Mouse (Mus musculus): ENCODE data around the gene Rif1. TPM values are rescaled to one million over a fixed set of nuclear protein-coding genes. Genes with fewer than 3 reads are reported as not detected.
"Not testable (repeated sequence)": the region's sequence is repeated elsewhere in the genome, so short reads cannot be mapped to it uniquely, and the experiment has no call there.

The Rif1 gene
- polyA plus RNA-seq, 1 experiment from 2014 or later: 17.3 TPM

DNA sequence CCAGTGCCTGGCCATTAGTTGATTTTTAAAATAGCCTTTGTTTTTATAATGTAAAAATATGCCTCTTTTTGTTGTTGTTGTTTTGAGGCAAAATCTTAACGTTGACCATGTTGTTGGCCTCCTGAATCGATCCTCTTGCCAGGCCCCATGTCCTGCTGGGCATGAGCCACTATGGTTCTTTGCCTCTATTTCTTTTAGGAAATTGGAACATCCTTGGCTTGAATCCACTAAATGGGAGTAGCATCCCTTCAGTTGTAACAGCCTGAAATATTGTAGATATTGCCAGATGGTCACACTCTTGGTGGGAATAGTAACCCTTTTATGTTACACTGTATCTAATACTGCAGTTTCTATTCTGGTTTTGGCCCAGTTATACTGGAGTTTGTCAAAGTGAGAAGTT lies 11.9 kb downstream of the Rif1 start:
- peaks cover 23% of the 10 kb centered on the region for H3K36me3 ChIP-seq (ENCODE audit: control insufficient read depth, insufficient read depth, low read length)

DNA sequence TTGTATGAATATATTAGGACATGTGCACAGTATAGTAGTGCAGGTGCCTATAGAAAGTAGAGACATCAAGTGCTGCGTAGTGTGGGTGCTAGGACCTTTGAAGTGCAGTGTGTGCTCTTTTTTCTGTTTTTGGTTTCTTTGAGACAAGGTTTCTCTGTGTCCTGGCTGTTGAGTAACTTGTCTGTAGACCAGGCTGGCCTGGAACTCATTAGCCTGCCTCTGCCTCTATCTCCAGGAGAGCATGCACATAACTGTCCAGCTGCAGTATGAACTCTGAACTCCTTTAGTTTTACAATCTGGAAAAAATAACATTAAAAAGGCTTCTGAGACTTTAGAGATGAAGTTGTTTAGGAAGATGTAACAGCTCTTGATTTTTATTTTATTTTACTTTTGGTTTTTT lies 41.5 kb downstream of the Rif1 start:
- no peaks in the 10 kb centered on the region for H3K4me1 ChIP-seq (ENCODE audit: control insufficient read depth, insufficient read depth, low read length)
- no peak overlapping the region for H3K4me2 ChIP-seq (ENCODE audit: low read depth, low read length)
- H3K36me3 ChIP-seq (ENCODE audit: control insufficient read depth, insufficient read depth, low read length): peaks cover 36% of the 10 kb centered on the region
- no peak overlapping the region for H3K27ac ChIP-seq (ENCODE audit: low read length)
- H3K27me3 ChIP-seq (ENCODE audit: control insufficient read depth, insufficient read depth, low read length): no peaks in the 10 kb centered on the region
- H3K4me3 ChIP-seq (replicated peaks; ENCODE audit: low read length): no peak overlapping the region
- 92% methylated on average over 1 of the region's 1 CpGs for WGBS
- H3K9me3 ChIP-seq (replicated peaks; ENCODE audit: control insufficient read depth, low read length): no peaks in the 10 kb centered on the region
- H3K9ac ChIP-seq (ENCODE audit: low read length): no peak overlapping the region
- ATAC-seq (ENCODE audit: insufficient read depth, low FRiP score): no peak

More for the DNA sequence above, 11.9 kb downstream of the Rif1 start:
- no peaks in the 10 kb centered on the region for H3K4me1 ChIP-seq (ENCODE audit: control insufficient read depth, insufficient read depth, low read length)
- H3K9me3 ChIP-seq (replicated peaks; ENCODE audit: control insufficient read depth, low read length): no peaks in the 10 kb centered on the region
- ATAC-seq (ENCODE audit: insufficient read depth, low FRiP score): no peak
- no peak overlapping the region for H3K4me2 ChIP-seq (ENCODE audit: low read depth, low read length)
- H3K4me3 ChIP-seq (replicated peaks; ENCODE audit: low read length): no peak overlapping the region
- 85% methylated on average over 2 of the region's 2 CpGs for WGBS
- no peak overlapping the region for H3K27ac ChIP-seq (ENCODE audit: low read length)
- H3K27me3 ChIP-seq (ENCODE audit: control insufficient read depth, insufficient read depth, low read length): no peaks in the 10 kb centered on the region
- H3K9ac ChIP-seq (ENCODE audit: low read length): no peak overlapping the region

DNA sequence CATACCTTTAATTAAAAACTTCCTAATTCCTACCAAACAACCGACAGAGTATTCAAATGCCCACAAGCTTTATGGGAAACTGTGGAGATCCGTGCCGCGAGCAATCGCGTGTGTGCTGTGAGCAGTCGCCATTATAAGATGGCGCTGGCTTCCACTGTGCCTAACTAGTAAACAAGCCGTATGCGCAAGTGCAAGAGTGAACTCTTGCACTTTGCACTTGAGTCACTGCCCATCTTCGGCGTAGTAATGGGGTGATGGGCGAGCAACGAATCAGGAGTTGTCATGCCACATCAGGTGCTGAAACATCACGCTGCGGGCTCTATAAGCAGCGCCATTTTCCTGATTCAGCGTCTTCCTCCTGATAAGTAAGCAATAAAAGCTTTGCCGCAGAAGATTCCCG lies 58.7 kb downstream of the Rif1 start:
- H3K4me1 ChIP-seq (ENCODE audit: control insufficient read depth, insufficient read depth, low read length); H3K4me3 ChIP-seq (replicated peaks; ENCODE audit: low read length); ATAC-seq (ENCODE audit: insufficient read depth, low FRiP score); H3K9me3 ChIP-seq (replicated peaks; ENCODE audit: control insufficient read depth, low read length); H3K27ac ChIP-seq (ENCODE audit: low read length); H3K9ac ChIP-seq (ENCODE audit: low read length); H3K4me2 ChIP-seq (ENCODE audit: low read depth, low read length); H3K27me3 ChIP-seq (ENCODE audit: control insufficient read depth, insufficient read depth, low read length): not testable (repeated sequence)
- WGBS: 97% methylated on average over 20 of the region's 20 CpGs
- peaks cover 12% of the 10 kb centered on the region for H3K36me3 ChIP-seq (ENCODE audit: control insufficient read depth, insufficient read depth, low read length)

DNA sequence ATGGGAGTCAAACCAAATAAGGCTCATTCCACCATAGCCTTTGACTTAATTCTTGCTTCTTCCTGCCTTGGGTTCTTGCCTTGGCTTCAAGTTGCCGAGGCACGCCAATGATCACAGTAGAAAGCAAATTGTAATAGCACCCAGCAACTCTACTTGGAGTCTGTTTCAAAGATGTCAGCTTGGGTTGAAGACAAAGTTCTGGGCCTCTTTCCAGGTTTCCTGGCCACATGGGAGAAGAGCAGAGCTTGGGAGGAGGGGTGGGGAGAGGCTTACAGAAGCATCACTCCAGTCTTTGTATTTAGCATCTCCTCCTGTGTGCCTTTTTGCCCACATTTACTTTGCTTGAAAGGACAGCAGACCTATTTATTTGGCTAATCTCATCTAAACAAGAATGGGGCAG lies 60.7 kb downstream of the Rif1 start:
- Histone ChIP-seq H3K9me3 (replicated peaks; ENCODE audit: control insufficient read depth, low read length) (no peaks in the 10 kb centered on the region), H3K4me1 (ENCODE audit: control insufficient read depth, insufficient read depth, low read length) (no peaks in the 10 kb centered on the region), H3K27me3 (ENCODE audit: control insufficient read depth, insufficient read depth, low read length) (no peaks in the 10 kb centered on the region), H3K36me3 (ENCODE audit: control insufficient read depth, insufficient read depth, low read length) (0 out of 2 replicates have a peak, but pooled peaks cover 6% of the 10 kb centered on the region), H3K9ac (ENCODE audit: low read length) (no peak overlapping the region), H3K4me3 (replicated peaks; ENCODE audit: low read length) (no peak overlapping the region), H3K4me2 (ENCODE audit: low read depth, low read length) (no peak overlapping the region), H3K27ac (ENCODE audit: low read length) (no peak overlapping the region)
- no peak for ATAC-seq (ENCODE audit: insufficient read depth, low FRiP score)
- WGBS: 94% methylated on average over 2 of the region's 2 CpGs

DNA sequence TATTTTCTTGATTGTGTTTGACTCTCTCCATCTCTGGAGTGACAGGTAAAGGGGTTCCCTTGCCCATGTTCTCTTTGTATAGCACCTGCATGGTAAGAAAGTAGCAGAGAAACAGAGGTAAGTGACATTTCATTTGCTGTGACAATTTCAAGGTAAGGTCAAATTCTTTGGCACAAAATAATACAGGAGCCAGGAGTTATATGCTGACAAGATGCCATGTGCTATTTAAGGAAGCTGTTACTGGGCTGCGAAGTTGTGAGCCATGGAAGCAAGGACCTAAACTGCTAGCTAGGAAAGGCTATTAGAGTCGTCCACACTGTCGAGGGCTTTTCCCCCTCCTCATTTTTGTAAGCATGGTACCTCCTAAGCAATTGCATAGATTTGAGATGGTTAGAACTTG lies 80.4 kb downstream of the Rif1 start:
- Histone ChIP-seq H3K4me1 (ENCODE audit: control insufficient read depth, insufficient read depth, low read length) (no peaks in the 10 kb centered on the region), H3K36me3 (ENCODE audit: control insufficient read depth, insufficient read depth, low read length) (no peaks in the 10 kb centered on the region), H3K27me3 (ENCODE audit: control insufficient read depth, insufficient read depth, low read length) (no peaks in the 10 kb centered on the region), H3K4me2 (ENCODE audit: low read depth, low read length) (no peak overlapping the region), H3K4me3 (replicated peaks; ENCODE audit: low read length) (no peak overlapping the region), H3K9me3 (replicated peaks; ENCODE audit: control insufficient read depth, low read length) (no peaks in the 10 kb centered on the region), H3K9ac (ENCODE audit: low read length) (no peak overlapping the region), H3K27ac (ENCODE audit: low read length) (no peak overlapping the region)
- no peak for ATAC-seq (ENCODE audit: insufficient read depth, low FRiP score)
- WGBS: 81% methylated on average over 3 of the region's 3 CpGs

DNA sequence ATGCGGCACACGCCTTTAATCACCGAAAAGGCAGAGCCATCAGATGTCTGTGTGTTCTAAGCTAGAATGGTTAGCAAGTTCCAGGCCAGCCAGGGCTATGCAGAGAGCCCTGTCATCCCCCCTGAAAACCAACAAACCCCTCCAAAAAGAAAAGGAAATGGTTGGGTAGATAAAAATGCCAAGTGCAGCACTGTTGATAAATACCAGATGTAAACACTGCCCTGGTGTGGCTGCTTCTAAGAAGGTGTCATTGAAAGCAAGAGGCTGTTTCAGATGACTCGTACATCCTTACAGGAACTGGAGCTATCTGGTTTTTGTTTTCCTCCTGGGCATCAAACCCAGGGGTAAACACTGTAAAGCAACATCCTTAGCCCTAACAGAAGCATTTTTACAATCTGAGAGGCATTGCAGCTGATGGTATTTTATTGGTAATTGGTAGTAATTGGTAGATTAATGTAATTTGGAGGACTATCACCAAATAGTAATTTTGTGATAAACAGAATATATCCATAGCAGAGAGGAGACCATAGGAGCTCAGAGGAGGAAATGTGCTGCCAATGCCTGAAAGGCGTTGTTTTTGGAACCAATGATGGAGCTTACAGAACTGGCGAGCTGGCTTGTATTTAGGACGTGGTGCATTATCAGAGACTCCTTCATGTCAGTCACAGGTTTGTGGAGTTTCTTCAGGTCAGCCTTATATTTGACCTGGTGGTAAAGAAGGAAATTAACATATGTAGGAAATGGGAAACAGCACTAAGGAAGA lies 96.8 kb downstream of the Rif1 start:
- Histone ChIP-seq H3K9ac (ENCODE audit: low read length) (no peak overlapping the region), H3K27me3 (ENCODE audit: control insufficient read depth, insufficient read depth, low read length) (no peaks in the 10 kb centered on the region), H3K4me3 (replicated peaks; ENCODE audit: low read length) (no peak overlapping the region), H3K27ac (ENCODE audit: low read length) (no peak overlapping the region), H3K36me3 (ENCODE audit: control insufficient read depth, insufficient read depth, low read length) (no peaks in the 10 kb centered on the region), H3K4me2 (ENCODE audit: low read depth, low read length) (no peak overlapping the region), H3K9me3 (replicated peaks; ENCODE audit: control insufficient read depth, low read length) (no peaks in the 10 kb centered on the region), H3K4me1 (ENCODE audit: control insufficient read depth, insufficient read depth, low read length) (no peaks in the 10 kb centered on the region)
- ATAC-seq (ENCODE audit: insufficient read depth, low FRiP score): no peak
- WGBS: 76% methylated on average over 7 of the region's 7 CpGs

Other genes with a start within 250 kb of the Rif1 start
- 15.1 and 16.5 TPM in 2 replicates for gene Rbm43, start 137.7 kb upstream of the Rif1 start, polyA plus RNA-seq (2015; fragmentation: Nextera tagmentation; extraction: Ambion mirVana)
- gene Nmi, start 99.3 kb upstream of the Rif1 start, polyA plus RNA-seq (2015; fragmentation: Nextera tagmentation; extraction: Ambion mirVana): 18.7 and 22.4 TPM in 2 replicates
- gene Tnfaip6, start 34.8 kb upstream of the Rif1 start, polyA plus RNA-seq (2015; fragmentation: Nextera tagmentation; extraction: Ambion mirVana): 4.2 and 4.8 TPM in 2 replicates

Measured in stomach, embryonic 16.5 days (tissue).